Mouse (Mus musculus): ENCODE results near the gene Tmem108. TPM values are rescaled to one million over a fixed set of nuclear protein-coding genes. Genes with fewer than 3 reads are reported as not detected.

Tmem108 gene
- polyA plus RNA-seq, 1 experiment from 2014 or later: 4.6 TPM

GRCm38 (mm10) chr9:103758246-103758645 lies 3.4 kb downstream of the Tmem108 start:
- H3K9me3 ChIP-seq (replicated peaks): no peaks in the 10 kb centered on the region
- no peak for ATAC-seq
- 71% methylated on average over 7 of the region's 7 CpGs for WGBS (ENCODE audit: insufficient replicate concordance)
- peaks cover 44% of the 10 kb centered on the region for H3K27me3 ChIP-seq (replicated peaks)
- H3K4me2 ChIP-seq: no peak overlapping the region
- no peak overlapping the region for H3K4me3 ChIP-seq
- no peaks in the 10 kb centered on the region for H3K36me3 ChIP-seq
- H3K4me1 ChIP-seq: peaks cover 12% of the 10 kb centered on the region; the same call in 1 of the 2 replicates
- no peak overlapping the region for H3K9ac ChIP-seq
- no peak overlapping the region for H3K27ac ChIP-seq

DNA sequence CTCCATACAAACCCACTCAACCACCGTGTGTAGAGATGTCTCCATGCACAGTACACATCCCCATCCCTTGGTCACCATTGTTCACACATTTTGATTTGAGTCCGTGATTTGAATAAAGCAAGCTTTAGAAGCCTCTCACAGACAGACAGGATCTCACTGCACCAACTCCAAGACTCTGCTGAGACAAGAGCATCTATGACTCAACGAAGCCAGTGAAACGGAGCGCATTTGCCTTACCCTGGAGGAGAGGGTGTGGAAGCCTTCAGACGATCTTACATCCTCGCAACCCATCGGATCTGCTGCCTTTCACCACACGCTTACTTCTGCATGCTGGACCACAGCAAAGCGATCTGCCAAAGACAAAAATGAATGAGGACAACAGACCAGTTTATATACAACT lies 9.0 kb downstream of the Tmem108 start:
- H3K9me3 ChIP-seq (replicated peaks): no peaks in the 10 kb centered on the region
- H3K27me3 ChIP-seq (replicated peaks): no peaks in the 10 kb centered on the region
- H3K36me3 ChIP-seq: no peaks in the 10 kb centered on the region
- no peak overlapping the region for H3K4me3 ChIP-seq
- H3K9ac ChIP-seq: no peak overlapping the region
- H3K4me2 ChIP-seq: no peak overlapping the region
- ATAC-seq: no peak
- no peaks in the 10 kb centered on the region for H3K4me1 ChIP-seq
- 70% methylated on average over 10 of the region's 10 CpGs for WGBS (ENCODE audit: insufficient replicate concordance)
- H3K27ac ChIP-seq: no peak overlapping the region

DNA sequence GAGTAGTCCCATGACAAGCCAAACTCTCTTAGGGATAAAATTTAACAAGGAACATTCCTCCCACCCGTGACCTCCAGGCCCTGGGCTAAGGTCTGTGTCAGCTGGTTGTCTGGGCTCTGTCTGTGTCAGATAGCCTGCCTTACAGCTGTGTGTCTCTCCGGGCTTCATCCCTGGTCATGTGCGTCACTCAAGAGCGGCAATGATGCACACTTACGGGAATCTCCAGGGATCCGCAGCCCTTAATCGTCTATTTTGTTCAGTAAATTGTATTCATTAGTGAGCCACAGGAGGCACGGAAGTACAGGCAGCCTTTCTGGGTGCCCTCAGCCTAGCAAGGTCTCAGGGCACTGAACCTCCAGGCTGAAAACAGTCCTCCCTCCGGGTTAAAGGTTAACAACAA lies 10.1 kb downstream of the Tmem108 start:
- Histone ChIP-seq H3K27ac (no peak overlapping the region), H3K4me2 (no peak overlapping the region), H3K4me1 (no peaks in the 10 kb centered on the region), H3K27me3 (replicated peaks) (no peaks in the 10 kb centered on the region), H3K9ac (no peak overlapping the region), H3K36me3 (no peaks in the 10 kb centered on the region), H3K4me3 (no peak overlapping the region), H3K9me3 (replicated peaks) (no peaks in the 10 kb centered on the region)
- ATAC-seq: no peak
- 59% methylated on average over 9 of the region's 9 CpGs for WGBS (ENCODE audit: insufficient replicate concordance)

GRCm38 (mm10) chr9:103750491-103750890 lies 11.1 kb downstream of the Tmem108 start:
- Histone ChIP-seq H3K4me1 (no peaks in the 10 kb centered on the region), H3K4me3 (no peak overlapping the region), H3K9ac (no peak overlapping the region), H3K27me3 (replicated peaks) (no peaks in the 10 kb centered on the region), H3K9me3 (replicated peaks) (no peaks in the 10 kb centered on the region), H3K27ac (no peak overlapping the region), H3K36me3 (no peaks in the 10 kb centered on the region), H3K4me2 (no peak overlapping the region)
- 72% methylated on average over 9 of the region's 9 CpGs for WGBS (ENCODE audit: insufficient replicate concordance)
- no peak for ATAC-seq

- Histone ChIP-seq H3K27ac (no peak overlapping the region), H3K4me1 (no peaks in the 10 kb centered on the region), H3K9me3 (replicated peaks) (no peaks in the 10 kb centered on the region), H3K4me2 (no peak overlapping the region), H3K4me3 (no peak overlapping the region), H3K9ac (no peak overlapping the region), H3K36me3 (no peaks in the 10 kb centered on the region), H3K27me3 (replicated peaks) (no peaks in the 10 kb centered on the region)
- 59% methylated on average over 5 of the region's 5 CpGs for WGBS (ENCODE audit: insufficient replicate concordance)
- ATAC-seq: no peak
Observed at GRCm38 (mm10) chr9:103746598-103746997, 15.0 kb downstream of the Tmem108 start.

DNA sequence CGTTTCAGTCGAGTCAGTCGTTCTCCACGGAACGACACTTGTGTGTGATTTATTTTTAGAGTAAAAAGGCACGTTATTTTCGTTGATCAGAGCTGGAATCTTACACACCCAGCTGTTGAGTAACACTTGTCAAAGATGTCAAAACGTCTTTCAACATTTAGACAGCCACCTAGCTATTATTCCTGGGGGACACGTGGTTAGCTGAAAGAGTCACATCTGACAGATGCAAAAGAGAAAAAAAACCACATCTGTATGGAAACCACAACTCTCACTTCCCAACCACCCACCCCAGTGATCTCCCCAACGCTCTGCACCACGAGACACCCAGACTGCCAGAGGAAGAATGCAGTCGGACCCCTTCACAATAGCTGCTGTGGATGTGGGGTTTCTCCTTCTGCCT lies 21.5 kb downstream of the Tmem108 start:
- WGBS (ENCODE audit: insufficient replicate concordance): 38% methylated on average over 12 of the region's 12 CpGs
- no peak overlapping the region for H3K4me2 ChIP-seq
- no peak for ATAC-seq

GRCm38 (mm10) chr9:103739062-103739461 lies 22.6 kb downstream of the Tmem108 start:
- Histone ChIP-seq H3K9ac (no peak overlapping the region), H3K27ac (no peak overlapping the region), H3K9me3 (replicated peaks) (no peaks in the 10 kb centered on the region), H3K4me1 (no peaks in the 10 kb centered on the region), H3K4me2 (no peak overlapping the region), H3K27me3 (replicated peaks) (no peaks in the 10 kb centered on the region), H3K4me3 (no peak overlapping the region), H3K36me3 (no peaks in the 10 kb centered on the region)
- ATAC-seq: no peak
- 76% methylated on average over 4 of the region's 4 CpGs for WGBS (ENCODE audit: insufficient replicate concordance)

More for the DNA sequence above, 21.5 kb downstream of the Tmem108 start:
- Histone ChIP-seq H3K4me1 (no peaks in the 10 kb centered on the region), H3K4me3 (no peak overlapping the region), H3K9me3 (replicated peaks) (no peaks in the 10 kb centered on the region), H3K9ac (no peak overlapping the region), H3K27ac (no peak overlapping the region), H3K36me3 (no peaks in the 10 kb centered on the region), H3K27me3 (replicated peaks) (no peaks in the 10 kb centered on the region)

DNA sequence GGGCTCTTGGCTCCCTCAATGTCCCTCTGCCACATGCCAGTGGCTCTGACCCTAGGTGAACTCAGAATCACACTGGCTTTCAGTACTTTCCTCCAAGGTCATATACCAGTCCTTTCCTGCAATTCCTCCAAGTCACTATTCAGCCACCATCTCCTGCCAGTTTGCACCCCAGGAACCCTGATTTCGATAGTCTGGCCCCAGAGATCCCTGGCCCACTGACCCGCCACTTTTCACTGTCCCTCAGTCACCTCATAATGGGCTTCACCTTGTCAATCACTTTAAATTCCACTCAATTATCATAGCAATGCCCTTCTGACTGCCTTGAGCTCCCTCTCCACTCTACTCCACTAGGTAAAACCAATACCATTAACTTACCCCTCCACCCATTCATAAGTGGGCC lies 31.9 kb downstream of the Tmem108 start:
- no peak overlapping the region for H3K27ac ChIP-seq
- H3K9me3 ChIP-seq (replicated peaks): no peaks in the 10 kb centered on the region
- 68% methylated on average over 2 of the region's 2 CpGs for WGBS (ENCODE audit: insufficient replicate concordance)
- no peak overlapping the region for H3K9ac ChIP-seq
- no peak overlapping the region for H3K4me3 ChIP-seq
- no peak for ATAC-seq
- H3K27me3 ChIP-seq (replicated peaks): no peaks in the 10 kb centered on the region
- no peaks in the 10 kb centered on the region for H3K36me3 ChIP-seq
- no peak overlapping the region for H3K4me2 ChIP-seq
- H3K4me1 ChIP-seq: no peaks in the 10 kb centered on the region

GRCm38 (mm10) chr9:103726751-103727462 lies 34.7 kb downstream of the Tmem108 start:
- no peaks in the 10 kb centered on the region for H3K36me3 ChIP-seq
- no peak overlapping the region for H3K4me2 ChIP-seq
- no peak overlapping the region for H3K27ac ChIP-seq
- H3K9me3 ChIP-seq (replicated peaks): no peaks in the 10 kb centered on the region
- H3K9ac ChIP-seq: no peak overlapping the region
- H3K27me3 ChIP-seq (replicated peaks): no peaks in the 10 kb centered on the region
- H3K4me3 ChIP-seq: no peak overlapping the region
- ATAC-seq: no peak
- 76% methylated on average over 16 of the region's 16 CpGs for WGBS (ENCODE audit: insufficient replicate concordance)
- H3K4me1 ChIP-seq: no peaks in the 10 kb centered on the region

DNA sequence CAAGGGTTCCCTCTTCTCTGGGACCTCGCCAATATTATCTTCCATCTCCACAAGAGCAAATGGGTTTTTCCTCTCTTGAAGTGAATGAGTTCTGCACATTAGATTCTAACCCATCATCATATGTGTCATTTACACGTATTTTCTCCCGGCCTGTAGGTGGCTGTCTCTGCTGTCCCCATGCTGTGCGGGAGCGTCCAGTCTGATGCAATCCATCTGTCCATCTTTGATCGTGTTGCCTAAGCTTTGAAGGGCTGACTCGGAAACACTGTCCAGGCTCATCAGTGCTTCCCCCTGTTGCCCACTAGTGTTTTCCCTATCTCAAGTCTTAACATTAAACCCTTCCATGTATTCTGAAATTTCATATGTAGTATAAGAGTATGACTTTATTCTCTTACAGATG lies 36.1 kb downstream of the Tmem108 start:
- Histone ChIP-seq H3K27ac (no peak overlapping the region), H3K9ac (no peak overlapping the region), H3K4me3 (no peak overlapping the region), H3K36me3 (no peaks in the 10 kb centered on the region), H3K4me1 (no peaks in the 10 kb centered on the region), H3K27me3 (replicated peaks) (no peaks in the 10 kb centered on the region), H3K4me2 (no peak overlapping the region), H3K9me3 (replicated peaks) (no peaks in the 10 kb centered on the region)
- ATAC-seq: no peak
- 70% methylated on average over 7 of the region's 7 CpGs for WGBS (ENCODE audit: insufficient replicate concordance)

DNA sequence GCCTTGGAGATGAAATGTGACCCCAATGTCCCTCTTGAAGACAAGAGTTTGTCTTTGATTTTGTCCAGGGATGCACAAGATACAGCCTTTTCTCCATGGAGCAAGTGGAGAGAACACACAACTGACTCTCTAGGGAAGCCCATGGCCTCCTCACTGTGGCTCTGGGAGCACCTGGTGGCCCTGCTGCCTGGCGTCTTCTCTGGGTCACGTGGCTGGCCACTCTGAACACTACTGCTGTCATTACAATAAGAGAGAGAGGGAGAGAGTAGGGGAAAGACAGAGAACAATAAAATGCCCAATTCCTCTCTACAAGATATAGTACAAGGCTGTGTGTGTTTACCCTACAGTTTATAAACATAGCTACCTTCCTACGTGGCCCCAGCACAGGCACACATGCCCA lies 40.2 kb downstream of the Tmem108 start:
- Histone ChIP-seq H3K27ac (no peak overlapping the region), H3K4me3 (no peak overlapping the region), H3K27me3 (replicated peaks) (no peaks in the 10 kb centered on the region), H3K4me2 (no peak overlapping the region), H3K9me3 (replicated peaks) (no peaks in the 10 kb centered on the region), H3K36me3 (no peaks in the 10 kb centered on the region), H3K9ac (no peak overlapping the region), H3K4me1 (no peaks in the 10 kb centered on the region)
- WGBS (ENCODE audit: insufficient replicate concordance): 62% methylated on average over 3 of the region's 3 CpGs
- ATAC-seq: no peak

DNA sequence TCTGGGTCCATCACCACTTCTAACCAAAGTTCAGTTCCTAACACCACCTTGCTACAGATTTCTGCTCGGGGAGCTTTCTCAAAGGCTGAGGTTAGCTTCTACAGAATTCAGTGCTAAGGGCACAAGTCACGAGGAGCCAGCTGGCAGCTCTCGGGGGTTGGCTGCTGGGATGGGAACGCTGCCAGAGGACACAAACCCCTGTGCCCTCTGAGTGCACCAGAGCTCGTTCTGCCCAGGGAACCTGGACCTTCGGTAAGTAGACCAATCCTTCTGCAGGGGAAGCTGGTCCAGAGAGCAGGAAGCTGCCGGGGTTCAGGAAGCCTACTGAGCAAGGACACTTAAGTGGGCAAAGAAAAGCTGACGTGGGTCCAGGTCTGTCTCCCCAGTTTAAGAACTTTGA lies 40.6 kb downstream of the Tmem108 start:
- ATAC-seq: no peak
- Histone ChIP-seq H3K4me2 (no peak overlapping the region), H3K9me3 (replicated peaks) (no peaks in the 10 kb centered on the region), H3K9ac (no peak overlapping the region), H3K27ac (no peak overlapping the region), H3K36me3 (no peaks in the 10 kb centered on the region), H3K27me3 (replicated peaks) (no peaks in the 10 kb centered on the region), H3K4me3 (no peak overlapping the region), H3K4me1 (no peaks in the 10 kb centered on the region)
- WGBS (ENCODE audit: insufficient replicate concordance): 60% methylated on average over 8 of the region's 8 CpGs

- Histone ChIP-seq H3K36me3 (no peaks in the 10 kb centered on the region), H3K9me3 (replicated peaks) (no peaks in the 10 kb centered on the region), H3K9ac (no peak overlapping the region), H3K27me3 (replicated peaks) (no peaks in the 10 kb centered on the region), H3K4me3 (no peak overlapping the region), H3K4me2 (no peak overlapping the region), H3K27ac (no peak overlapping the region), H3K4me1 (no peaks in the 10 kb centered on the region)
- ATAC-seq: no peak
- WGBS (ENCODE audit: insufficient replicate concordance): 73% methylated on average over 11 of the region's 11 CpGs
Observed at GRCm38 (mm10) chr9:103720021-103720420, 41.6 kb downstream of the Tmem108 start.
